Mouse (Mus musculus) thymus, adult 2 months (tissue): ENCODE results near the gene Serpinb1a.

ENCODE experiments used
- CTCF ChIP-seq: fragments of 200-500 bp; IDR thresholded peaks from 2 replicates; pipeline ENCODE4 v1.5.1; 2012; ENCODE audit warnings: mild to moderate bottlenecking, control low read depth, low read length, moderate library complexity, borderline replicate concordance; ENCODE audit not compliant: control insufficient read depth, poor library complexity, insufficient read depth; ENCODE audit errors: extremely low read depth
- POLR2A ChIP-seq: fragments of 200-500 bp; IDR thresholded peaks from 2 replicates; pipeline ENCODE4 v1.6.1; 2012; ENCODE audit warnings: mild to moderate bottlenecking, low read length, control low read depth, moderate library complexity; ENCODE audit not compliant: control insufficient read depth, poor library complexity, insufficient read depth; ENCODE audit errors: extremely low read depth

- no peak for TF ChIP-seq CTCF
- TF ChIP-seq POLR2A: no peak
These were observed 22.1 kb downstream of the Serpinb1a start for GRCm38 (mm10) chr13:32828886-32829285.
